Mouse (Mus musculus): ENCODE data around the gene Atp6v1g3. TPM values are rescaled to one million over a fixed set of nuclear protein-coding genes. Genes with fewer than 3 reads are reported as not detected.

The Atp6v1g3 gene
- polyA plus RNA-seq, 1 experiment from 2014 or later, result not detected

DNA sequence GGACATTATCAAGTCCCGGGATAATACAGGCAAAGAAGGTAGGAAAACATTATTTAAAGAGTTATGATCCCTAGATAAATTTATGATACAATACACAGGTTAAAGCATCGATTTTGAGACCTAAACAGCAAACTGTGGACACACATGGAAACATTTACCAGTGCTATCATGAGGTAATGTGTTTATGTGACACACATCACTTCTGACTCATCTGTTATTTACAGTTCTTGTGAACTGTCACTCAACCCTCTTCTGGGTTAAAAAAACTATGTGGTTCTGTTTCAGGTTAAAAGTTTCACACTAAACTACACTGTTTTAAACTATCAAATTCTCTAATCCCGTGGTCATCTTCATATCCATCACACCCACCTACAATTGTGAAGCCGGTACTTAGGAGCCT lies 14.8 kb upstream of the Atp6v1g3 start:
- H3K27ac ChIP-seq, result no peak overlapping the region
- H3K27me3 ChIP-seq (replicated peaks), result no peaks in the 10 kb centered on the region
- no peaks in the 10 kb centered on the region for H3K4me1 ChIP-seq
- no peak overlapping the region for H3K4me3 ChIP-seq
- H3K36me3 ChIP-seq, result no peaks in the 10 kb centered on the region
- no peak overlapping the region for H3K9ac ChIP-seq
- H3K9me3 ChIP-seq (replicated peaks), result no peaks in the 10 kb centered on the region
- 56% methylated on average over 4 of the region's 4 CpGs for WGBS (ENCODE audit: insufficient replicate concordance)
- ATAC-seq, result no peak
- no peak overlapping the region for H3K4me2 ChIP-seq

DNA sequence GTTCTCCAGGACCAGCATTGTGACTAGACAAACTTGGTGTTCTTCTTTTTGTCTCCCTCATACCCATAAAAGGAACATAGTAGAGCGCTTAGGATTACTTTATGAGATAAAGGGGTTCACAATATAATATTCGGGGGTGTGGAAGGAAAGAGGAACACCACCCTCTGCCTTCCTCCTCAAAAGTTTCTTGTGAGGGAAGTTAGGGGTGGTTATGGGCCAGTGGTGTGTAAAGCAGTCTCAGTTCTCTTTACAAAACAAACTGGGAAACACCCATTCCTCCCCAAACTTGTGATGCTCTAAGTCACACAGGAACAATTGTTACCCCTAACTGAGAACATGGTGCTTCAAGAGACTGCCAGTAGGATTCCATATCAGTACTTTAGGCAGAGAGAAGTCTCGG lies 12.0 kb upstream of the Atp6v1g3 start:
- Histone ChIP-seq H3K27me3 (replicated peaks) (no peaks in the 10 kb centered on the region), H3K9ac (no peak overlapping the region), H3K27ac (no peak overlapping the region), H3K4me2 (no peak overlapping the region), H3K36me3 (no peaks in the 10 kb centered on the region), H3K9me3 (replicated peaks) (no peaks in the 10 kb centered on the region), H3K4me1 (no peaks in the 10 kb centered on the region), H3K4me3 (no peak overlapping the region)
- WGBS (ENCODE audit: insufficient replicate concordance), result 65% methylated on average over 3 of the region's 3 CpGs
- no peak for ATAC-seq

GRCm38 (mm10) chr1:138262408-138262807 lies 11.1 kb upstream of the Atp6v1g3 start:
- no peak overlapping the region for H3K27ac ChIP-seq
- no peak for ATAC-seq
- no peaks in the 10 kb centered on the region for H3K36me3 ChIP-seq
- no peaks in the 10 kb centered on the region for H3K27me3 ChIP-seq (replicated peaks)
- no peak overlapping the region for H3K4me3 ChIP-seq
- H3K9ac ChIP-seq, result no peak overlapping the region
- no peaks in the 10 kb centered on the region for H3K9me3 ChIP-seq (replicated peaks)
- H3K4me2 ChIP-seq, result no peak overlapping the region
- H3K4me1 ChIP-seq, result no peaks in the 10 kb centered on the region

- Histone ChIP-seq H3K4me3 (no peak overlapping the region), H3K4me2 (no peak overlapping the region), H3K36me3 (no peaks in the 10 kb centered on the region), H3K9me3 (replicated peaks) (no peaks in the 10 kb centered on the region), H3K9ac (no peak overlapping the region), H3K27ac (no peak overlapping the region), H3K27me3 (replicated peaks) (no peaks in the 10 kb centered on the region), H3K4me1 (no peaks in the 10 kb centered on the region)
- WGBS (ENCODE audit: insufficient replicate concordance), result 62% methylated on average over 5 of the region's 5 CpGs
- no peak for ATAC-seq
Observed at GRCm38 (mm10) chr1:138267465-138268055, 6.0 kb upstream of the Atp6v1g3 start.

- Histone ChIP-seq H3K27ac (no peak overlapping the region), H3K4me1 (no peaks in the 10 kb centered on the region), H3K4me2 (no peak overlapping the region), H3K4me3 (no peak overlapping the region), H3K36me3 (no peaks in the 10 kb centered on the region), H3K9me3 (replicated peaks) (no peaks in the 10 kb centered on the region), H3K27me3 (replicated peaks) (no peaks in the 10 kb centered on the region), H3K9ac (no peak overlapping the region)
- no peak for ATAC-seq
- 33% methylated on average over 3 of the region's 3 CpGs for WGBS (ENCODE audit: insufficient replicate concordance)
Observed at GRCm38 (mm10) chr1:138274930-138275329, 1.4 kb downstream of the Atp6v1g3 start.

DNA sequence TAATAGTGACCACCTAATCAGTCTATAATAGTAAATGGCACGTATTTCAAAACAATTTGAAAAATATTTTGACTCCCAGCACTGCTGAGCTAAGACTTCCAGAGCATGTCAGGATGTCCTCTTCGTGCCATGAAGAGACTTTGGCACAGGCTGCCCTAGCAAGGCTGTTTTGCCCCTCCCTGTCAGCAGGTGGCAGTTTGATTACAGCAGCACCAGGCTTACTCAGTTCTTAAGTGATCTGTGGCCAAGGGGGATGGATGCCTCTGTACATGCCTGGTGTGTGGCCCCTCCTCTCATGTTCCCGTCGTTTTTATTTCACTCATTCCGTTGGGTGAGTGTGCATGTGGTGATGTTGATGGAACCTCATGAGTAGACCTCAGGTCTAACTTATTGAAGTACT lies 2.3 kb downstream of the Atp6v1g3 start:
- 58% methylated on average over 5 of the region's 5 CpGs for WGBS (ENCODE audit: insufficient replicate concordance)

GRCm38 (mm10) chr1:138281139-138281538 lies 7.6 kb downstream of the Atp6v1g3 start:
- no peak overlapping the region for H3K4me3 ChIP-seq
- no peaks in the 10 kb centered on the region for H3K36me3 ChIP-seq
- WGBS (ENCODE audit: insufficient replicate concordance), result 63% methylated on average over 6 of the region's 6 CpGs
- no peaks in the 10 kb centered on the region for H3K27me3 ChIP-seq (replicated peaks)
- no peak overlapping the region for H3K9ac ChIP-seq
- H3K27ac ChIP-seq, result no peak overlapping the region
- no peaks in the 10 kb centered on the region for H3K4me1 ChIP-seq
- no peaks in the 10 kb centered on the region for H3K9me3 ChIP-seq (replicated peaks)
- ATAC-seq, result no peak
- H3K4me2 ChIP-seq, result no peak overlapping the region

More for the DNA sequence above, 2.3 kb downstream of the Atp6v1g3 start:
- Histone ChIP-seq H3K27ac (no peak overlapping the region), H3K9ac (no peak overlapping the region), H3K4me2 (no peak overlapping the region), H3K36me3 (no peaks in the 10 kb centered on the region), H3K4me1 (no peaks in the 10 kb centered on the region), H3K27me3 (replicated peaks) (no peaks in the 10 kb centered on the region), H3K4me3 (no peak overlapping the region), H3K9me3 (replicated peaks) (no peaks in the 10 kb centered on the region)
- no peak for ATAC-seq

DNA sequence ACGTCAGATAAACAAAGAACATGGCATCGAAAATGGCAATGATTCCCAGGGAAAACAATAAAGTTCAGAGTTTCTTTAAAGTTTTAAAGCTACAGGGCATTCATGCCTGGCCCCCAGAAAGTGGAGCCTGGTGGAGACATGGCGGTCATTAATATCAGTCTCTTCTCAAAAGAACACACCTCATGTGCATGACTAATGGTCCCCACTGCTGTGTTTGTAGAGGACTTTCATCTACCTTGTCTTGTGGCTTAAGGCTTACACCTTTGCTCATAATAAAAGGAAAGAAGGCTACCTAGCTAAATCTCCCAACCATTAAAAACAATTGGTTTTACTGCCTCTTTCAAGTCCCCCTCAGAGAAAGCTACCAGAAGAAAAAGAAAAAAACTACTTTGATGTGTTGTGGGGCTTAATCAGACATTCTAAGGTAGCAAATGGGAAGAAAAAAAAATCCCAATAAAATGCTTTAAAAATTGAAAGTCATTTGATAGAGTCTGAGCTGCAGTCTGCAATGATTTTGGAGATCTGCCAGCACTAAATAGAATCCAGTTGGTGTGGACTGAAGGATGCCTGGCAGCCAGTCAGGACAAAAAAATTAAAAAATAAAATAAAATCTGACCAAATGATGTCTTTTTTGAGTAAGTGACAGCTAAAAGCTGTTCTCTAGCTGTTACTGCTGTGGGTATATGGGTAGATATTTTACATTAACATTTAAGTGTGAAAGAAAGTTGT lies 9.0 kb downstream of the Atp6v1g3 start:
- H3K4me3 ChIP-seq, result no peak overlapping the region
- H3K36me3 ChIP-seq, result no peaks in the 10 kb centered on the region
- H3K27me3 ChIP-seq (replicated peaks), result no peaks in the 10 kb centered on the region
- no peaks in the 10 kb centered on the region for H3K4me1 ChIP-seq
- ATAC-seq, result no peak
- no peaks in the 10 kb centered on the region for H3K9me3 ChIP-seq (replicated peaks)
- WGBS (ENCODE audit: insufficient replicate concordance), result 68% methylated on average over 3 of the region's 3 CpGs
- H3K27ac ChIP-seq, result no peak overlapping the region
- H3K4me2 ChIP-seq, result no peak overlapping the region
- H3K9ac ChIP-seq, result no peak overlapping the region

- WGBS (ENCODE audit: insufficient replicate concordance), result 59% methylated on average over 4 of the region's 4 CpGs
- Histone ChIP-seq H3K27ac (no peak overlapping the region), H3K9ac (no peak overlapping the region), H3K4me1 (no peaks in the 10 kb centered on the region), H3K4me3 (no peak overlapping the region), H3K9me3 (replicated peaks) (no peaks in the 10 kb centered on the region), H3K4me2 (no peak overlapping the region), H3K36me3 (no peaks in the 10 kb centered on the region), H3K27me3 (replicated peaks) (no peaks in the 10 kb centered on the region)
- no peak for ATAC-seq
Observed at GRCm38 (mm10) chr1:138287665-138288064, 14.1 kb downstream of the Atp6v1g3 start.

GRCm38 (mm10) chr1:138288721-138289120 lies 15.2 kb downstream of the Atp6v1g3 start:
- no peak overlapping the region for H3K4me2 ChIP-seq
- ATAC-seq, result no peak
- 62% methylated on average over 1 of the region's 1 CpGs for WGBS (ENCODE audit: insufficient replicate concordance)
- H3K36me3 ChIP-seq, result no peaks in the 10 kb centered on the region
- H3K4me1 ChIP-seq, result no peaks in the 10 kb centered on the region
- no peaks in the 10 kb centered on the region for H3K27me3 ChIP-seq (replicated peaks)
- no peak overlapping the region for H3K4me3 ChIP-seq
- H3K9ac ChIP-seq, result no peak overlapping the region
- H3K27ac ChIP-seq, result no peak overlapping the region
- H3K9me3 ChIP-seq (replicated peaks), result no peaks in the 10 kb centered on the region

GRCm38 (mm10) chr1:138289455-138290425 lies 16.2 kb downstream of the Atp6v1g3 start:
- ATAC-seq, result no peak
- H3K27me3 ChIP-seq (replicated peaks), result no peaks in the 10 kb centered on the region
- H3K4me2 ChIP-seq, result no peak overlapping the region
- no peaks in the 10 kb centered on the region for H3K4me1 ChIP-seq
- no peak overlapping the region for H3K27ac ChIP-seq
- no peak overlapping the region for H3K9ac ChIP-seq
- 60% methylated on average over 7 of the region's 7 CpGs for WGBS (ENCODE audit: insufficient replicate concordance)
- no peaks in the 10 kb centered on the region for H3K36me3 ChIP-seq
- H3K9me3 ChIP-seq (replicated peaks), result no peaks in the 10 kb centered on the region
- no peak overlapping the region for H3K4me3 ChIP-seq

DNA sequence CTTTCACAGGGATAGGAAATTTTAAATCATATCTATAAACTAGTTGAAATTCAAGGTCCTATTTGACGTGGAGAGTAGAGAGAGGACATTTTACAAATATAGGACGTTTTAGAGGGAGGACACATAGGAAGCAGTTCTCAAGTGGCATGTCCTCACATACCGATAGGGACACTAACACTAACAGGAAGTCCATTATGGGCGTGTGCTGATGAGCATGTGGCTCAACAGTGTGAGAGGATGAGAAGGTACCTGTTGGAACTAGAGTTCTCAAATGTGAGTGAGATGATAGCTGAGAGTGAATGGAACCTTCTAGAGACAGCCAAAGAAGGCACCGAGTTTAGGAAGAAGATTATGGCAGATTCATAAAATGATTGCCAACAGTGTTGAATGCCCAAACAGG lies 17.9 kb downstream of the Atp6v1g3 start:
- Histone ChIP-seq H3K9me3 (replicated peaks) (no peaks in the 10 kb centered on the region), H3K9ac (no peak overlapping the region), H3K4me2 (no peak overlapping the region), H3K27ac (no peak overlapping the region), H3K4me3 (no peak overlapping the region), H3K27me3 (replicated peaks) (no peaks in the 10 kb centered on the region), H3K36me3 (no peaks in the 10 kb centered on the region), H3K4me1 (no peaks in the 10 kb centered on the region)
- 56% methylated on average over 5 of the region's 5 CpGs for WGBS (ENCODE audit: insufficient replicate concordance)
- no peak for ATAC-seq

Data from liver, embryonic 12.5 days (tissue).